Mouse (Mus musculus) layer of hippocampus, adult 2 months (tissue): ENCODE results near the gene Farp2. TPM values are rescaled to one million over a fixed set of nuclear protein-coding genes. Genes with fewer than 3 reads are reported as not detected.
A peak's percentile ranks its signal among the peaks of the same experiment; 100 is the strongest.

Experiments
- DNase-seq, 2 experiments: peaks; one replicate each; pipeline ENCODE4 v3.0.0; 2022; ENCODE audit warnings: low spot score in 2 of 2
- H3K27ac ChIP-seq: fragments of 200-600 bp; 2 replicates; pipeline ENCODE4 v1.8.1; 2022
- H3K4me3 ChIP-seq: fragments of 200-600 bp; 2 replicates; pipeline ENCODE4 v1.8.1; 2022; ENCODE audit warnings: mild to moderate bottlenecking
- CTCF ChIP-seq: fragments of 200-600 bp; conservative IDR thresholded peaks from 2 replicates; pipeline ENCODE4 v1.8.1; 2022; ENCODE audit warnings: antibody characterized with exemption, mild to moderate bottlenecking, moderate library complexity
- total RNA-seq, 2 experiments: library from RNA; stranded (reverse); gene quantifications; 2 replicates each; pipeline ENCODE4 v1.2.3; 2021

Farp2 gene
- total RNA-seq, 2 experiments from 2014 or later: 12.0 to 12.6 TPM

GRCm38 (mm10) chr1:93667760-93668400 lies 156.0 kb downstream of the Farp2 start:
- H3K4me3 ChIP-seq: no peak overlapping the region
- no peak for TF ChIP-seq CTCF
- H3K27ac ChIP-seq: no peak overlapping the region
- DNase-seq: no peak

DNA sequence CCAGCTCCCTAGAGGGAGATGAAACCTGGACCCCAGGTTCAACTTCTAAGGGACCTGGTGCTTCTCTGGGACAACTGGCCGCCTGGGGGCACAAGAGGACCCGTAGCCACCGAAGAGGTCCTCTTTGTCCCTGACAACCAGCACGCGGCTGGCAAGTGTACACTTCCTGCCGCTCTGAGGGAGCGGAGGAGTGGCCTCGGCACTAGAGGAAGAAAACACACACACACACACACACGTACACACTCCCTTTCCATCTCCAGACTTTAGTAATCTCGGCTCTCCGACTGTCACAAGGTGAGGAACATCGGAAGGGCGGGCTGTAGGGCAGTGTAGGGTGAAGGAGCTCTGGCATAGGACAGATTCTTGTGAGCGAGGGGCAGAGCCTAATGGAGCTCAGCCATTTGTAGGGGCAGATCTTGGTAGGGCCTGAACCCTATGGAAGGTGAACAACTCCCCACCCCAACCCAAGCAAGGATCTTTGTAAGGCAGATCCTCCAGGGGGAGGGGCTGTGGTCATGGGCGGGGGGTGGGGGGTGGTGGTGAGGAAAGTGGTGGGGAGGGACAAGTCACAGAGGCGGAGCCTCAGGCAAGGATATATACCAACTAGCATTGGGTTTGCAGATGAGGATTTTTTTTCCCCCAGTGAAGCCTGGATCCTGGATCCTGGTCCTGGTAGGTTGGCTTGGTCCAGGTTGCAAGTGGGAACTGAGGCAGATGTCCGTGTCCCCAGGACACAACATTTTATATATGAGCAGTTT lies 157.1 kb downstream of the Farp2 start:
- H3K27ac ChIP-seq: no peak overlapping the region
- DNase-seq: peak; percentile 16 to 29
- TF ChIP-seq CTCF: peak; percentile 81
- peak overlapping the region; percentile 49 for H3K4me3 ChIP-seq

GRCm38 (mm10) chr1:93669941-93670340 lies 158.1 kb downstream of the Farp2 start:
- Histone ChIP-seq H3K27ac (no peak overlapping the region), H3K4me3 (no peak overlapping the region)
- no peak for DNase-seq
- TF ChIP-seq CTCF: no peak

Other genes with a start within 250 kb of the Farp2 start
- gene Mterf4, start 206.2 kb upstream of the Farp2 start, total RNA-seq: 10 to 100 TPM; 20.2 to 23.0 TPM
- 10 to 100 TPM; 70.4 to 77.1 TPM for gene Ppp1r7, start 169.2 kb upstream of the Farp2 start, total RNA-seq
- gene Pask, start 168.6 kb upstream of the Farp2 start, total RNA-seq: 1 to 10 TPM; 4.1 to 7.2 TPM
- gene Ano7, start 138.1 kb upstream of the Farp2 start, total RNA-seq: not detected
- 100 to 1,000 TPM; 137 to 148 TPM for gene Hdlbp, start 33.3 kb upstream of the Farp2 start, total RNA-seq
- gene Stk25, start 146.6 kb downstream of the Farp2 start, total RNA-seq: 100 to 1,000 TPM; 395 to 419 TPM
- gene Bok, start 173.6 kb downstream of the Farp2 start, total RNA-seq: 10 to 100 TPM; 64.9 to 77.6 TPM
- 10 to 100 TPM; 81.6 to 85.2 TPM for gene Atg4b, start 239.4 kb downstream of the Farp2 start, total RNA-seq
- 10 to 100 TPM; 35.2 to 35.4 TPM for gene Thap4, start 242.8 kb downstream of the Farp2 start, total RNA-seq